Mouse (Mus musculus) limb, embryonic 12.5 days (tissue): ENCODE results near the gene Phf6. TPM values are rescaled to one million over a fixed set of nuclear protein-coding genes. Genes with fewer than 3 reads are reported as not detected.
A peak's percentile ranks its signal among the peaks of the same experiment; 100 is the strongest.
"Not testable (repeated sequence)": the region's sequence is repeated elsewhere in the genome, so short reads cannot be mapped to it uniquely, and the experiment has no call there.

ENCODE experiments used
- ATAC-seq: fragments of 200-750 bp; cut with Nextera tagmentation; 2 replicates; pipeline ENCODE4 v1.8.0; 2017; ENCODE audit warnings: low read depth, moderate TSS enrichment; ENCODE audit not compliant: insufficient number of reproducible peaks, insufficient read depth, low FRiP score, low TSS enrichment
- H3K27ac ChIP-seq: fragments of 300-500 bp; sonication (generic); 2 replicates; pipeline ENCODE4 v1.5.1; 2016; ENCODE audit warnings: mild to moderate bottlenecking, moderate library complexity
- H3K27me3 ChIP-seq: fragments of 300-500 bp; sonication (generic); 2 replicates; pipeline ENCODE4 v1.6.1; 2016; ENCODE audit warnings: mild to moderate bottlenecking, moderate library complexity
- H3K36me3 ChIP-seq: fragments of 300-500 bp; sonication (generic); 2 replicates; pipeline ENCODE4 v1.6.1; 2016; ENCODE audit warnings: mild to moderate bottlenecking, moderate library complexity
- H3K4me1 ChIP-seq: fragments of 300-500 bp; sonication (generic); replicated peaks from 2 replicates; pipeline ENCODE4 v1.6.1; 2016
- H3K4me2 ChIP-seq: fragments of 300-500 bp; sonication (generic); 2 replicates; pipeline ENCODE4 v1.6.1; 2016; ENCODE audit warnings: mild to moderate bottlenecking, moderate library complexity
- H3K4me3 ChIP-seq: fragments of 300-500 bp; sonication (generic); replicated peaks from 2 replicates; pipeline ENCODE4 v1.5.1; 2016; ENCODE audit warnings: mild to moderate bottlenecking
- H3K9ac ChIP-seq: fragments of 300-500 bp; sonication (generic); replicated peaks from 2 replicates; pipeline ENCODE4 v1.6.1; 2016; ENCODE audit warnings: mild to moderate bottlenecking, moderate library complexity
- H3K9me3 ChIP-seq: fragments of 300-500 bp; sonication (generic); 2 replicates; pipeline ENCODE4 v1.6.1; 2016; ENCODE audit warnings: mild to moderate bottlenecking, moderate library complexity
- WGBS: fragments of 180-500 bp; shearing (Covaris S2); methylation state at CpG from one replicate; pipeline ENCODE4 v1.1.7; 2016; 5-methylcytosine and 5-hydroxymethylcytosine counted together
- polyA plus RNA-seq: library from polyadenylated mRNA; unstranded; fragments of >200 nt; fragmentation: Nextera tagmentation; extraction: Ambion mirVana; gene quantifications from 2 replicates; pipeline ENCODE4 v1.2.1, GENCODE M21; 2016

Gene Phf6
- polyA plus RNA-seq: 94.9 and 96.7 TPM in 2 replicates

GRCm38 (mm10) chrX:52911587-52912371 lies at the start of gene Phf6:
Phf6 (plus strand) TSS chrX:52912266.
- no peaks in the 10 kb centered on the region for H3K36me3 ChIP-seq
- H3K4me3 ChIP-seq: peak within 1 kb of the TSS; percentile 64
- H3K9me3 ChIP-seq: no peaks in the 10 kb centered on the region
- peak within 1 kb of the TSS; percentile 81 for H3K9ac ChIP-seq
- peak within 1 kb of the TSS; percentile 57 for H3K4me2 ChIP-seq
- no peaks in the 10 kb centered on the region for H3K27me3 ChIP-seq
- no peaks in the 10 kb centered on the region for H3K4me1 ChIP-seq
- peak; percentile 98 for ATAC-seq
- H3K27ac ChIP-seq: peak within 1 kb of the TSS; percentile 95
- WGBS: 19% methylated on average over 50 of the region's 54 CpGs

GRCm38 (mm10) chrX:52864126-52864525 lies 47.9 kb upstream of the Phf6 start:
- H3K9me3 ChIP-seq: no peaks in the 10 kb centered on the region
- H3K4me1 ChIP-seq: no peaks in the 10 kb centered on the region
- H3K27ac ChIP-seq: no peak overlapping the region
- no peaks in the 10 kb centered on the region for H3K36me3 ChIP-seq
- no peak overlapping the region for H3K9ac ChIP-seq
- H3K4me2 ChIP-seq: no peak overlapping the region
- no peaks in the 10 kb centered on the region for H3K27me3 ChIP-seq
- no peak for ATAC-seq
- 54% methylated on average over 2 of the region's 2 CpGs for WGBS
- H3K4me3 ChIP-seq: no peak overlapping the region

- not testable (repeated sequence) for ATAC-seq, H3K9me3 ChIP-seq, H3K27me3 ChIP-seq, H3K27ac ChIP-seq, H3K4me3 ChIP-seq, H3K4me2 ChIP-seq, H3K9ac ChIP-seq, H3K36me3 ChIP-seq, H3K4me1 ChIP-seq
- WGBS: 90% methylated on average over 6 of the region's 27 CpGs
These were observed 13.6 kb upstream of the Phf6 start for GRCm38 (mm10) chrX:52898486-52898885.

- peak overlapping the region; percentile 81 for H3K9ac ChIP-seq
- H3K9me3 ChIP-seq: no peaks in the 10 kb centered on the region
- H3K4me1 ChIP-seq: no peaks in the 10 kb centered on the region
- H3K4me2 ChIP-seq: peak overlapping the region; percentile 57
- 21% methylated on average over 26 of the region's 26 CpGs for WGBS
- H3K27me3 ChIP-seq: no peaks in the 10 kb centered on the region
- no peaks in the 10 kb centered on the region for H3K36me3 ChIP-seq
- H3K27ac ChIP-seq: peak overlapping the region; percentile 95
- ATAC-seq: peak; percentile 63; the same call in 1 of the 2 replicates
- H3K4me3 ChIP-seq: peak overlapping the region; percentile 64
These were observed 284 bp downstream of the Phf6 start for GRCm38 (mm10) chrX:52912372-52912728.

GRCm38 (mm10) chrX:52912826-52913701 lies 998 bp downstream of the Phf6 start:
- Histone ChIP-seq H3K36me3 (no peaks in the 10 kb centered on the region), H3K4me3 (peak overlapping the region; percentile 64), H3K4me1 (no peaks in the 10 kb centered on the region), H3K9ac (peak overlapping the region; percentile 81), H3K27me3 (no peaks in the 10 kb centered on the region), H3K9me3 (no peaks in the 10 kb centered on the region), H3K4me2 (peak overlapping the region; percentile 57), H3K27ac (peak overlapping the region; percentile 95; the same call in 1 of the 2 replicates)
- no peak for ATAC-seq
- WGBS: 17% methylated on average over 31 of the region's 31 CpGs

GRCm38 (mm10) chrX:52913856-52914255 lies 1.8 kb downstream of the Phf6 start:
- WGBS: 63% methylated on average over 4 of the region's 4 CpGs
- Histone ChIP-seq H3K4me2 (peak overlapping the region; percentile 57), H3K4me1 (no peaks in the 10 kb centered on the region), H3K27ac (no peak overlapping the region), H3K4me3 (peak overlapping the region; percentile 64), H3K36me3 (no peaks in the 10 kb centered on the region), H3K27me3 (no peaks in the 10 kb centered on the region), H3K9ac (no peak overlapping the region; the same call in 1 of the 2 replicates), H3K9me3 (no peaks in the 10 kb centered on the region)
- ATAC-seq: no peak

GRCm38 (mm10) chrX:52914705-52915104 lies 2.6 kb downstream of the Phf6 start:
- Histone ChIP-seq H3K4me3 (no peak overlapping the region), H3K27ac (no peak overlapping the region), H3K4me2 (peak overlapping the region; percentile 17; the same call in 1 of the 2 replicates), H3K9me3 (no peaks in the 10 kb centered on the region), H3K27me3 (no peaks in the 10 kb centered on the region), H3K36me3 (no peaks in the 10 kb centered on the region), H3K9ac (no peak overlapping the region), H3K4me1 (no peaks in the 10 kb centered on the region)
- ATAC-seq: no peak

GRCm38 (mm10) chrX:52916516-52916915 lies 4.5 kb downstream of the Phf6 start:
- Histone ChIP-seq H3K36me3 (no peaks in the 10 kb centered on the region), H3K4me1 (no peaks in the 10 kb centered on the region), H3K27ac (no peak overlapping the region), H3K4me2 (no peak overlapping the region), H3K9ac (no peak overlapping the region), H3K4me3 (no peak overlapping the region), H3K9me3 (no peaks in the 10 kb centered on the region), H3K27me3 (no peaks in the 10 kb centered on the region)
- 78% methylated on average over 7 of the region's 7 CpGs for WGBS
- ATAC-seq: no peak

- ATAC-seq: no peak
- WGBS: 88% methylated on average over 9 of the region's 9 CpGs
- Histone ChIP-seq H3K9me3 (no peaks in the 10 kb centered on the region), H3K4me2 (no peak overlapping the region), H3K27me3 (no peaks in the 10 kb centered on the region), H3K36me3 (0 out of 2 replicates have a peak, but pooled peaks cover 12% of the 10 kb centered on the region), H3K4me3 (no peak overlapping the region), H3K9ac (no peak overlapping the region), H3K27ac (no peak overlapping the region), H3K4me1 (no peaks in the 10 kb centered on the region)
These were observed 14.7 kb downstream of the Phf6 start for GRCm38 (mm10) chrX:52926726-52927125.

GRCm38 (mm10) chrX:52928883-52929282 lies 16.8 kb downstream of the Phf6 start:
- WGBS: 25% methylated on average over 1 of the region's 1 CpGs
- Histone ChIP-seq H3K9me3 (no peaks in the 10 kb centered on the region), H3K9ac (no peak overlapping the region), H3K4me2 (no peak overlapping the region), H3K4me1 (no peaks in the 10 kb centered on the region), H3K27ac (no peak overlapping the region), H3K27me3 (no peaks in the 10 kb centered on the region), H3K4me3 (no peak overlapping the region), H3K36me3 (0 out of 2 replicates have a peak, but pooled peaks cover 9% of the 10 kb centered on the region)
- ATAC-seq: no peak

- Histone ChIP-seq H3K27me3 (no peaks in the 10 kb centered on the region), H3K4me3 (no peak overlapping the region), H3K9me3 (no peaks in the 10 kb centered on the region), H3K9ac (no peak overlapping the region), H3K27ac (no peak overlapping the region), H3K4me1 (no peaks in the 10 kb centered on the region), H3K36me3 (0 out of 2 replicates have a peak, but pooled peaks cover 9% of the 10 kb centered on the region), H3K4me2 (no peak overlapping the region)
- WGBS: 73% methylated on average over 3 of the region's 3 CpGs
- no peak for ATAC-seq
These were observed 17.7 kb downstream of the Phf6 start for GRCm38 (mm10) chrX:52929779-52930178.
